Mouse (Mus musculus) cortical plate, adult 2 months (tissue): Measurements from ENCODE around the gene Stk39.

ENCODE experiments used
- CTCF ChIP-seq: fragments of 200-500 bp; IDR thresholded peaks from 2 replicates; pipeline ENCODE4 v1.5.1; 2011; ENCODE audit warnings: mild to moderate bottlenecking, control low read depth, low read length; ENCODE audit not compliant: insufficient read depth; ENCODE audit errors: extremely low read depth
- POLR2A ChIP-seq: fragments of 200-500 bp; IDR thresholded peaks from 2 replicates; pipeline ENCODE4 v1.6.1; 2011; ENCODE audit warnings: mild to moderate bottlenecking, low read length, control low read depth; ENCODE audit not compliant: insufficient read depth; ENCODE audit errors: extremely low read depth

GRCm38 (mm10) chr2:68365504-68365903 lies 106.6 kb downstream of the Stk39 start:
- no peak for TF ChIP-seq POLR2A
- TF ChIP-seq CTCF = no peak
